Mouse (Mus musculus) G1E (cell line): ENCODE results near the gene Ccdc181.

Experiments
- CTCF ChIP-seq: IDR thresholded peaks from 2 replicates; pipeline ENCODE4 v1.5.1; 2012; ENCODE audit warnings: low read depth, low read length, inconsistent platforms, mixed read lengths
- GATA2 ChIP-seq: IDR thresholded peaks from 2 replicates; pipeline ENCODE4 v1.6.1; 2012; ENCODE audit warnings: low read depth, low read length, inconsistent platforms, borderline replicate concordance

DNA sequence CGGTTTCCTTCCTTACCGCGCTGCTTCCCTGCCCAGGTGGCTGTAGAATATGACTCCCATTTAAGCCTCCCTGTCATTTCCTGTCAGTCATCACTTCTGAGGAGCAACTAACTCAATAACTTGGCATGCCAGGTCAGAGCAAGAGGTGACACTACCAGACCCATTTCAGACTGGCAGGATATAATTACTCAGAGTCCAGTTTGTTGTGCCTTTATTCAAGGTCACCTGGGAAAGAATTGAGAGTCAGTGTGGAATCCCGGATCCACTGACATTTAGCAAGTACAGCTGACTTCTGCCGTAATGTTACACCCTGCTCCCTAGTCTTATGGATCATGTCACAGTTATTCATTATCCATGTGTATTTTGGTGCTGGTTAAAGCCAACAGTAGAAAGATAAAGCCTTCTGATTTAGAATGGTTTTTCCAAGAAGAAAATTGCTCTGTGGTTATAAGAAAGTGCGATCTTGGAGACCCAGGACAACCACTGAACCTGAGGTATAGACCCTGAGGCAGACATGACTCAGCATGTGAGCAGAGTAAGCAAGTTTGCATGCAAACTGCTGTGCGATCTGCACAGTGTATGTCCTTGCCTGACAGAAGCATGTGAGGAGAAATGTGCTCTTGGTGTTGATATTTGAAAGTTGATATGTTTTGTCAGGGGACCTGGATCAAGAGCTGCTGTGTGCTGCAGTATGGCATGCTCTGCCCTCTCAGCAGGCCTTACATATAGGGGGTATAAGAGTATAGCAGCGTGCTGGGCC, 24.8 kb upstream of the Ccdc181 start:
- TF ChIP-seq CTCF (no peak), GATA2 (no peak)
